Mouse (Mus musculus) small intestine, adult 2 months (tissue): ENCODE results near the gene Bspry. TPM values are rescaled to one million over a fixed set of nuclear protein-coding genes. Genes with fewer than 3 reads are reported as not detected.

ENCODE experiments used
- H3K27ac ChIP-seq: fragments of 200-500 bp; 2 replicates; pipeline ENCODE4 v1.5.1; 2012; ENCODE audit warnings: low read depth, low read length, control low read depth, inconsistent platforms; ENCODE audit not compliant: insufficient read depth
- H3K27me3 ChIP-seq: fragments of 200-500 bp; 2 replicates; pipeline ENCODE4 v1.6.1; 2012; ENCODE audit warnings: mild to moderate bottlenecking, moderate library complexity, low read length, inconsistent platforms; ENCODE audit not compliant: control insufficient read depth, insufficient read depth
- H3K36me3 ChIP-seq: fragments of 200-500 bp; 2 replicates; pipeline ENCODE4 v1.6.1; 2012; ENCODE audit warnings: mild to moderate bottlenecking, low read length, control low read depth, inconsistent platforms; ENCODE audit not compliant: control insufficient read depth, insufficient read depth
- H3K4me1 ChIP-seq: fragments of 200-500 bp; 2 replicates; pipeline ENCODE4 v1.6.1; 2012; ENCODE audit warnings: low read length, inconsistent platforms, mixed read lengths; ENCODE audit not compliant: control insufficient read depth, insufficient read depth, insufficient read length
- H3K4me3 ChIP-seq: fragments of 200-500 bp; 2 replicates; pipeline ENCODE4 v1.5.1; 2012; ENCODE audit warnings: low read depth, mild to moderate bottlenecking, control low read depth, inconsistent platforms, low read length, moderate library complexity
- CTCF ChIP-seq: fragments of 200-500 bp; IDR thresholded peaks from 2 replicates; pipeline ENCODE4 v1.5.1; 2012; ENCODE audit warnings: low read depth, mild to moderate bottlenecking, control low read depth, inconsistent platforms, low read length, moderate library complexity, mixed read lengths; ENCODE audit not compliant: insufficient replicate concordance, insufficient read length; ENCODE audit errors: extremely low read depth
- POLR2A ChIP-seq: fragments of 200-500 bp; IDR thresholded peaks from 2 replicates; pipeline ENCODE4 v1.6.1; 2012; ENCODE audit warnings: low read depth, mild to moderate bottlenecking, control low read depth, inconsistent platforms, low read length, moderate library complexity
- WGBS: fragments of 180-500 bp; shearing (Covaris S2); methylation state at CpG from one replicate; pipeline ENCODE4 v1.1.7; 2018; 5-methylcytosine and 5-hydroxymethylcytosine counted together
- polyA plus RNA-seq: library from polyadenylated mRNA; depleted of rRNA; stranded (reverse); fragments of >200 nt; gene quantifications from 2 replicates; pipeline ENCODE4 v1.2.3, GENCODE M21; 2012

Bspry gene
- polyA plus RNA-seq, 1 experiment: 104 TPM

- TF ChIP-seq POLR2A (no peak), CTCF (no peak)
- H3K4me3 ChIP-seq: no peak overlapping the region
- 63% methylated on average over 4 of the region's 4 CpGs for WGBS
Measured at GRCm38 (mm10) chr4:62439793-62440192, 40.1 kb upstream of the Bspry start.

GRCm38 (mm10) chr4:62440544-62440943 lies 39.3 kb upstream of the Bspry start:
- Histone ChIP-seq H3K27ac (no peak overlapping the region), H3K4me3 (no peak overlapping the region), H3K4me1 (no peaks in the 10 kb centered on the region; the same call in 1 of the 2 replicates), H3K36me3 (no peaks in the 10 kb centered on the region), H3K27me3 (no peaks in the 10 kb centered on the region)
- WGBS: 72% methylated on average over 4 of the region's 4 CpGs
- TF ChIP-seq POLR2A (no peak), CTCF (no peak)

More at GRCm38 (mm10) chr4:62439793-62440192, 40.1 kb upstream of the Bspry start:
- Histone ChIP-seq H3K4me1 (peaks cover 2% of the 10 kb centered on the region; the same call in 1 of the 2 replicates), H3K36me3 (no peaks in the 10 kb centered on the region), H3K27me3 (no peaks in the 10 kb centered on the region), H3K27ac (no peak overlapping the region)

DNA sequence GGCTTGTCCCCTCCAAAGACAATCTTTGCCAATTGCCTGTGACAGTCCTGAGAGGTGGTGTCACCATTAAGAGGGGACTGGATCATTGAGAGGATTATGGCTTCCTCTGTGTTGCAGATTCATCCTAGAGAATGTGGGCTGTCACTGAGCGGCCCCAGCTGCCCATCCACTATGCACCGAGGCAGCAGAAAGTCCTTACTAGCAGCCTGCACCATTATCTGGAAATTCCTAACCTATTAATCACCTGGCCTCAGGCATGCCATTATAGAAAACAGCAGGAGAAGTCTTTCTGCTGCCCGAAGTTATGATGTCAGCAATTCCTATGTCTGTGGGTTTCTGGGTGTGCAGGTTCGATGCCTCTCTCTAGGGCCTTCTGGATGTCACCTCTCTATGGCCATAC lies 38.9 kb upstream of the Bspry start:
- Histone ChIP-seq H3K27ac (no peak overlapping the region), H3K36me3 (no peaks in the 10 kb centered on the region)
- 61% methylated on average over 4 of the region's 4 CpGs for WGBS

GRCm38 (mm10) chr4:62454995-62455394 lies 24.9 kb upstream of the Bspry start:
- H3K27ac ChIP-seq: no peak overlapping the region
- no peaks in the 10 kb centered on the region for H3K4me1 ChIP-seq
- WGBS: 34% methylated on average over 5 of the region's 5 CpGs
- no peaks in the 10 kb centered on the region for H3K27me3 ChIP-seq
- H3K4me3 ChIP-seq: no peak overlapping the region
- TF ChIP-seq CTCF (peak; percentile 54; the same call in 1 of the 2 replicates), POLR2A (no peak)
- H3K36me3 ChIP-seq: no peaks in the 10 kb centered on the region; the same call in 1 of the 2 replicates

More for the DNA sequence above, 38.9 kb upstream of the Bspry start:
- no peak overlapping the region for H3K4me3 ChIP-seq
- no peaks in the 10 kb centered on the region for H3K27me3 ChIP-seq
- no peaks in the 10 kb centered on the region; the same call in 1 of the 2 replicates for H3K4me1 ChIP-seq
- TF ChIP-seq POLR2A (no peak), CTCF (no peak)

DNA sequence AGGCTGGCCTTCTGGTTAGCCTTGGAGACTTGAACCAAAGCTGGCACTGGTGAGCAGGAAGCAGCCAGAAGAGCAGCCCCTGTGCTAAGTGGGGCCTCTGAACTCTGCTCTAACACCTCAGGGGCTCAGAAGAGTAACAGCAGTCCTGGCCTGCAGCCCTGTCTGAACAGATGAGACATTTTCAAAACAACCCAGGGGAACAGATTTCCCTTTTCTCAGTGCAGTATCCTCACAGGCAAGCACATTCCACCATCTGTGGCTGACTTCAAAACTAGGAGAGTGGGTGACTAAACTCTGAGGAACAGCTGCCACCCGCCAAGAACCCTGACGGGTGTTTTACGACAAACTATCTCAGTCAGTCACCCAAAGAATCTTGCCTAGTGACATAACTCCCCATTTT lies 20.8 kb upstream of the Bspry start:
- no peaks in the 10 kb centered on the region for H3K27me3 ChIP-seq
- peaks cover 5% of the 10 kb centered on the region; the same call in 1 of the 2 replicates for H3K4me1 ChIP-seq
- no peak overlapping the region for H3K4me3 ChIP-seq
- no peaks in the 10 kb centered on the region; the same call in 1 of the 2 replicates for H3K36me3 ChIP-seq
- H3K27ac ChIP-seq: no peak overlapping the region
- 59% methylated on average over 3 of the region's 3 CpGs for WGBS
- no peak for TF ChIP-seq POLR2A
- TF ChIP-seq CTCF: no peak

GRCm38 (mm10) chr4:62460348-62460747 lies 19.5 kb upstream of the Bspry start:
- Histone ChIP-seq H3K4me3 (no peak overlapping the region), H3K36me3 (no peaks in the 10 kb centered on the region; the same call in 1 of the 2 replicates), H3K27ac (no peak overlapping the region), H3K27me3 (no peaks in the 10 kb centered on the region), H3K4me1 (peaks cover 5% of the 10 kb centered on the region; the same call in 1 of the 2 replicates)
- TF ChIP-seq POLR2A (no peak), CTCF (no peak)
- WGBS: 94% methylated on average over 8 of the region's 8 CpGs

DNA sequence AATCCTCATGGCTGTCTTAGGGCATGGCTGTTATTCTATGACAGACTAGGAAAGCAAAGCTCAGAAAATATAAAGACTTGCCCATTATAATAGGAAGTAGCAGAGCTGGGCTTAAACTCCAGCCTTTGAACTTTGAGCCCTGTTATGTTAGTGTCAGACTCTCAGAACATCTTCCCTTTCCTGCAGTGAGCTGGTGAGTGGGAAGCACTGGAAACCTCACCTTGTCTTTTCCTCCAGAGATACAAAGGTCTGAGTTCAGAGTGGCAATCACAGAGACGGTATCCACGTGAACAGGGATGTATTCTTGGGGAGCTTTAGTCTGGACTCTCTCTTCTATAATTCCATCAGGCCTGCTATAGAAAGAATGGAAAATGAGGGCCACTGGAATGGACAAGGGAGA lies 16.7 kb upstream of the Bspry start:
- Histone ChIP-seq H3K4me3 (no peak overlapping the region), H3K27me3 (no peaks in the 10 kb centered on the region), H3K36me3 (no peaks in the 10 kb centered on the region), H3K27ac (peak overlapping the region; percentile 51), H3K4me1 (peaks cover 5% of the 10 kb centered on the region; the same call in 1 of the 2 replicates)
- WGBS: 50% methylated on average over 2 of the region's 2 CpGs
- no peak for TF ChIP-seq POLR2A
- no peak for TF ChIP-seq CTCF

- Histone ChIP-seq H3K4me1 (peaks cover 5% of the 10 kb centered on the region), H3K27me3 (no peaks in the 10 kb centered on the region), H3K27ac (no peak overlapping the region), H3K4me3 (no peak overlapping the region), H3K36me3 (no peaks in the 10 kb centered on the region)
- TF ChIP-seq CTCF (no peak), POLR2A (no peak)
- 100% methylated on average over 1 of the region's 1 CpGs for WGBS
Measured at GRCm38 (mm10) chr4:62468158-62468557, 11.7 kb upstream of the Bspry start.
